Mouse (Mus musculus) limb, embryonic 12.5 days (tissue): ENCODE measurements around the gene Sit1. TPM values are rescaled to one million over a fixed set of nuclear protein-coding genes. Genes with fewer than 3 reads are reported as not detected.

Source experiments
- ATAC-seq: fragments of 200-750 bp; cut with Nextera tagmentation; 2 replicates; pipeline ENCODE4 v1.8.0; 2017; ENCODE audit warnings: low read depth, moderate TSS enrichment; ENCODE audit not compliant: insufficient number of reproducible peaks, insufficient read depth, low FRiP score, low TSS enrichment
- H3K27ac ChIP-seq: fragments of 300-500 bp; sonication (generic); 2 replicates; pipeline ENCODE4 v1.5.1; 2016; ENCODE audit warnings: mild to moderate bottlenecking, moderate library complexity
- H3K27me3 ChIP-seq: fragments of 300-500 bp; sonication (generic); 2 replicates; pipeline ENCODE4 v1.6.1; 2016; ENCODE audit warnings: mild to moderate bottlenecking, moderate library complexity
- H3K36me3 ChIP-seq: fragments of 300-500 bp; sonication (generic); 2 replicates; pipeline ENCODE4 v1.6.1; 2016; ENCODE audit warnings: mild to moderate bottlenecking, moderate library complexity
- H3K4me1 ChIP-seq: fragments of 300-500 bp; sonication (generic); replicated peaks from 2 replicates; pipeline ENCODE4 v1.6.1; 2016
- H3K4me2 ChIP-seq: fragments of 300-500 bp; sonication (generic); 2 replicates; pipeline ENCODE4 v1.6.1; 2016; ENCODE audit warnings: mild to moderate bottlenecking, moderate library complexity
- H3K4me3 ChIP-seq: fragments of 300-500 bp; sonication (generic); replicated peaks from 2 replicates; pipeline ENCODE4 v1.5.1; 2016; ENCODE audit warnings: mild to moderate bottlenecking
- H3K9ac ChIP-seq: fragments of 300-500 bp; sonication (generic); replicated peaks from 2 replicates; pipeline ENCODE4 v1.6.1; 2016; ENCODE audit warnings: mild to moderate bottlenecking, moderate library complexity
- H3K9me3 ChIP-seq: fragments of 300-500 bp; sonication (generic); 2 replicates; pipeline ENCODE4 v1.6.1; 2016; ENCODE audit warnings: mild to moderate bottlenecking, moderate library complexity
- WGBS: fragments of 180-500 bp; shearing (Covaris S2); methylation state at CpG from one replicate; pipeline ENCODE4 v1.1.7; 2016; 5-methylcytosine and 5-hydroxymethylcytosine counted together
- polyA plus RNA-seq: library from polyadenylated mRNA; unstranded; fragments of >200 nt; fragmentation: Nextera tagmentation; extraction: Ambion mirVana; gene quantifications from 2 replicates; pipeline ENCODE4 v1.2.1, GENCODE M21; 2016

The Sit1 gene
- polyA plus RNA-seq, 1 experiment from 2014 or later, result not detected

GRCm38 (mm10) chr4:43499407-43500333, 16.1 kb upstream of the Sit1 start, which contains the start of gene Arhgef39:
Gene Arhgef39, minus strand, starts transcription at chr4:43499695.
- Histone ChIP-seq H3K9ac (peak within 1 kb of the TSS; percentile 63), H3K9me3 (no peaks in the 10 kb centered on the region), H3K4me2 (peak within 1 kb of the TSS; percentile 73), H3K27ac (peak within 1 kb of the TSS; percentile 56; the same call in 1 of the 2 replicates), H3K4me1 (peaks cover 26% of the 10 kb centered on the region), H3K36me3 (peaks cover 31% of the 10 kb centered on the region), H3K27me3 (no peaks in the 10 kb centered on the region), H3K4me3 (peak within 1 kb of the TSS; percentile 63)
- WGBS, result 8% methylated on average over 50 of the region's 50 CpGs
- peak; percentile 78 for ATAC-seq

GRCm38 (mm10) chr4:43498983-43499382, 15.4 kb upstream of the Sit1 start:
- H3K36me3 ChIP-seq, result peaks cover 31% of the 10 kb centered on the region
- H3K27ac ChIP-seq, result peak overlapping the region; percentile 56; the same call in 1 of the 2 replicates
- WGBS, result 14% methylated on average over 8 of the region's 8 CpGs
- peaks cover 31% of the 10 kb centered on the region for H3K4me1 ChIP-seq
- peak overlapping the region; percentile 63 for H3K9ac ChIP-seq
- H3K4me2 ChIP-seq, result peak overlapping the region; percentile 73
- no peak for ATAC-seq
- H3K9me3 ChIP-seq, result no peaks in the 10 kb centered on the region
- no peaks in the 10 kb centered on the region for H3K27me3 ChIP-seq
- peak overlapping the region; percentile 63 for H3K4me3 ChIP-seq

DNA sequence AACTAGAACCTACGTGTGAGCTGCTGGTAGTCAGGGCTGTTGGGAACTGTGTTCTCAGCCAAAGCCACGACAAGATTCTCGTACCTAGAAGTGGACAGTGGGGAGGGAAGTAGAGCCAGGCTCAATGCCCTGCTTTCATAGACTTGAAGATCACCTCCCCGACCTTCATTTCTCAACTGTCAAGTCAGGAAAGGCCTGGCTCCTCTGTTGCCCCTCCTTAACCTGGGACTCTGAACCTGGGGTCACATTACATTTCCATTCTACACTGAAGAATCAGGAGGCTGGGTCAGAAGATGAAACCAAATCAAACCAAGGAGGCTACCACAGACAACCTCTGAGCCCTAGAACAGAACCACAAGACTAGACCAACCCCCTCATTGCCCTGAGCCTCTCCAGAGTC, 14.4 kb upstream of the Sit1 start:
- Histone ChIP-seq H3K4me3 (peak overlapping the region; percentile 63), H3K27ac (0 out of 2 replicates have a peak overlapping the region, but pooled peaks have one; percentile 45), H3K4me2 (peak overlapping the region; percentile 73), H3K9me3 (no peaks in the 10 kb centered on the region), H3K9ac (peak overlapping the region; percentile 47), H3K36me3 (peaks cover 31% of the 10 kb centered on the region), H3K4me1 (peaks cover 33% of the 10 kb centered on the region), H3K27me3 (no peaks in the 10 kb centered on the region)
- 75% methylated on average over 4 of the region's 4 CpGs for WGBS
- no peak for ATAC-seq

- no peak for ATAC-seq
- Histone ChIP-seq H3K4me1 (peaks cover 33% of the 10 kb centered on the region), H3K27me3 (no peaks in the 10 kb centered on the region), H3K36me3 (peaks cover 31% of the 10 kb centered on the region), H3K27ac (no peak overlapping the region), H3K4me2 (peak overlapping the region; percentile 73), H3K4me3 (0 out of 2 replicates have a peak overlapping the region, but pooled peaks have one; percentile 63), H3K9ac (no peak overlapping the region), H3K9me3 (no peaks in the 10 kb centered on the region)
- 94% methylated on average over 8 of the region's 8 CpGs for WGBS
These were observed 13.9 kb upstream of the Sit1 start for GRCm38 (mm10) chr4:43497405-43497804.

GRCm38 (mm10) chr4:43496587-43496986, 13.1 kb upstream of the Sit1 start:
- ATAC-seq, result no peak
- 68% methylated on average over 6 of the region's 6 CpGs for WGBS

DNA sequence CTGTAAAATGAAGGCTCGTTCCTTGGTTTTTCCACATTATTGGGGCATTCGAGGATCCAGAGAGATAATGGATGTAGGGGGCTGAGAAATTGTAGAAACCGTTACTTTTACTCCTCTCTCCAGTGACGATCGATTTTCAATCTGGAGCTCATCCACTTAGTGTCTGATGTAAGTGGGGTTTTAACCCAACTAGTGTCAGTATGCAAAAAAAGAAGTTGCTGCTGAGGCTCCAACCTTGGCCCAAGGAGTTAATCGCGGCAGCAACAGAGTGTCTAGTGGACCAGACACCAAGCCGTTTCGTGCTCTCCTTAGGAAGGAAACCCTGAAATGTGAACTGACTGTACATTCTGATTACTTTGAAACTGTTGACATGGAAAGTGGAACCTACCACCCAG, 10.3 kb upstream of the Sit1 start:
- WGBS, result 4% methylated on average over 9 of the region's 9 CpGs
- H3K27ac ChIP-seq, result peak overlapping the region; percentile 94

More at GRCm38 (mm10) chr4:43496587-43496986, 13.1 kb upstream of the Sit1 start:
- Histone ChIP-seq H3K36me3 (peaks cover 31% of the 10 kb centered on the region), H3K4me1 (peaks cover 33% of the 10 kb centered on the region), H3K4me3 (no peak overlapping the region), H3K4me2 (no peak overlapping the region), H3K27ac (no peak overlapping the region), H3K9ac (no peak overlapping the region), H3K27me3 (no peaks in the 10 kb centered on the region), H3K9me3 (no peaks in the 10 kb centered on the region)

DNA sequence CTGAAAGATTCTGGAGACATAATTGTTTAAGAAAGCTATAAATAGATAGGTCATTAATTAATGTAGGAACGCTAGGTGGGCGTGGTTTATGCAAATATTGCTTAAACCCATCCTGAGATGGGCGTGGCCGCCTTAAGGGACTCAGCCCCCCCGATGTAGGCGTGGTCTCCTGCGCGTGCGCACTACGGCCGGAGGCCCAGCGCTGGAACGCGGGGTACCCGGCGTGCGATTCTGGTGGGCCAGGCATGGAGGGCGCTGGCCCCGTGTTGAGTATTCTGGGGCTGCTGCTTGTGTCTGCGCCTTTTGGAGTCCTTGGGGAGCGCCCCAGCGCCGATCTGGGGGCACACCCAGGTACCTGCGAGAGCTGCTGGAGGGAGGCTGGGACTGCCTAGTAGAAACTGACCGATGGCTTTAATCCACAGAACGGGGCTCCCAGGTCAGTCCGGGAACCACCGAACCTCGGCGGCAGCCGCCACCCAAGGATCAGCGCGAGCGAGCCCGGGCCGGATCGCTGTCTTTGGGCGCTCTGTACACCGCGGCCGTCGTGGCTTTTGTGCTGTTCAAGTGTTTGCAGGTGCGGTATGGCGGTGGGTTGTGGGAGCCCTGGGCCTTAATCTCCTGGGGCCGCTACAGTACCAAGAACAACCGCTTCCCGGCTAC, 9.8 kb upstream of the Sit1 start:
- H3K4me2 ChIP-seq, result peak overlapping the region; percentile 56
- peak overlapping the region; percentile 82 for H3K9ac ChIP-seq
- H3K27ac ChIP-seq, result peak overlapping the region; percentile 94
- H3K4me1 ChIP-seq, result peaks cover 24% of the 10 kb centered on the region
- ATAC-seq, result peak; percentile 87
- under 1% methylated on average over 47 of the region's 47 CpGs for WGBS
- H3K4me3 ChIP-seq, result peak overlapping the region; percentile 62
- no peaks in the 10 kb centered on the region for H3K27me3 ChIP-seq
- peaks cover 31% of the 10 kb centered on the region for H3K36me3 ChIP-seq
- peaks cover 3% of the 10 kb centered on the region; the same call in 1 of the 2 replicates for H3K9me3 ChIP-seq

More for the DNA sequence above, 10.3 kb upstream of the Sit1 start:
- ATAC-seq, result no peak
- peaks cover 31% of the 10 kb centered on the region for H3K36me3 ChIP-seq
- peaks cover 29% of the 10 kb centered on the region for H3K4me1 ChIP-seq
- H3K9ac ChIP-seq, result peak overlapping the region; percentile 82
- peaks cover 3% of the 10 kb centered on the region; the same call in 1 of the 2 replicates for H3K9me3 ChIP-seq
- H3K4me2 ChIP-seq, result peak overlapping the region; percentile 56
- no peaks in the 10 kb centered on the region for H3K27me3 ChIP-seq
- peak overlapping the region; percentile 62 for H3K4me3 ChIP-seq

GRCm38 (mm10) chr4:43492821-43493185, 9.3 kb upstream of the Sit1 start, which contains the start of gene Ccdc107:
Gene Ccdc107, plus strand, starts transcription at chr4:43492900.
- WGBS, result under 1% methylated on average over 25 of the region's 25 CpGs

GRCm38 (mm10) chr4:43492101-43492820, 8.7 kb upstream of the Sit1 start:
- Histone ChIP-seq H3K4me1 (peaks cover 14% of the 10 kb centered on the region), H3K4me2 (peak overlapping the region; percentile 56), H3K4me3 (peak overlapping the region; percentile 62), H3K27ac (peak overlapping the region; percentile 94; the same call in 1 of the 2 replicates), H3K36me3 (peaks cover 22% of the 10 kb centered on the region), H3K9ac (no peak overlapping the region), H3K27me3 (no peaks in the 10 kb centered on the region), H3K9me3 (peaks cover 3% of the 10 kb centered on the region; the same call in 1 of the 2 replicates)
- 46% methylated on average over 12 of the region's 12 CpGs for WGBS
- no peak for ATAC-seq

More at GRCm38 (mm10) chr4:43492821-43493185, 9.3 kb upstream of the Sit1 start, which contains the start of gene Ccdc107:
- H3K36me3 ChIP-seq, result peaks cover 28% of the 10 kb centered on the region
- peaks cover 3% of the 10 kb centered on the region; the same call in 1 of the 2 replicates for H3K9me3 ChIP-seq
- H3K9ac ChIP-seq, result peak within 1 kb of the TSS; percentile 82
- H3K4me1 ChIP-seq, result peaks cover 19% of the 10 kb centered on the region
- H3K4me2 ChIP-seq, result peak within 1 kb of the TSS; percentile 56
- H3K27ac ChIP-seq, result peak within 1 kb of the TSS; percentile 94
- no peaks in the 10 kb centered on the region for H3K27me3 ChIP-seq
- H3K4me3 ChIP-seq, result peak within 1 kb of the TSS; percentile 62
- peak; percentile 98 for ATAC-seq

GRCm38 (mm10) chr4:43490801-43491200, 7.3 kb upstream of the Sit1 start:
- WGBS, result 89% methylated on average over 5 of the region's 5 CpGs

More at GRCm38 (mm10) chr4:43490801-43491200, 7.3 kb upstream of the Sit1 start:
- Histone ChIP-seq H3K4me3 (no peak overlapping the region), H3K4me2 (no peak overlapping the region), H3K9ac (no peak overlapping the region), H3K9me3 (peaks cover 3% of the 10 kb centered on the region; the same call in 1 of the 2 replicates), H3K36me3 (peaks cover 8% of the 10 kb centered on the region), H3K27ac (no peak overlapping the region), H3K27me3 (no peaks in the 10 kb centered on the region), H3K4me1 (peaks cover 14% of the 10 kb centered on the region)
- no peak for ATAC-seq
